Mouse (Mus musculus) kidney, adult 2 months (tissue): ENCODE measurements around the gene Gm37240. TPM values are rescaled to one million over a fixed set of nuclear protein-coding genes. Genes with fewer than 3 reads are reported as not detected.
A peak's percentile ranks its signal among the peaks of the same experiment; 100 is the strongest.
"Not testable (repeated sequence)": the region's sequence is repeated elsewhere in the genome, so short reads cannot be mapped to it uniquely, and the experiment has no call there.

Experiments
- DNase-seq: peaks from one replicate; pipeline ENCODE4 v3.0.0; 2021
- H3K27ac ChIP-seq: fragments of 200-500 bp; 2 replicates; pipeline ENCODE4 v1.5.1; 2012; ENCODE audit warnings: low read depth, low read length, control low read depth, inconsistent platforms; ENCODE audit not compliant: insufficient read depth
- H3K27me3 ChIP-seq: fragments of 200-500 bp; replicated peaks from 2 replicates; pipeline ENCODE4 v1.6.1; 2012; ENCODE audit warnings: mild to moderate bottlenecking, moderate library complexity, low read length, inconsistent platforms; ENCODE audit not compliant: control insufficient read depth, insufficient read depth
- H3K36me3 ChIP-seq: fragments of 200-500 bp; 2 replicates; pipeline ENCODE4 v1.6.1; 2012; ENCODE audit warnings: mild to moderate bottlenecking, moderate library complexity, low read length, inconsistent platforms; ENCODE audit not compliant: control insufficient read depth, insufficient read depth
- H3K4me1 ChIP-seq: fragments of 200-500 bp; 2 replicates; pipeline ENCODE4 v1.6.1; 2011; ENCODE audit warnings: low read length; ENCODE audit not compliant: control insufficient read depth, insufficient read depth
- H3K4me3 ChIP-seq: fragments of 200-500 bp; 2 replicates; pipeline ENCODE4 v1.5.1; 2011; ENCODE audit warnings: mild to moderate bottlenecking, low read depth, low read length, control low read depth; ENCODE audit not compliant: insufficient read depth
- CTCF ChIP-seq: fragments of 200-500 bp; conservative IDR thresholded peaks from 2 replicates; pipeline ENCODE4 v1.5.1; 2011; ENCODE audit warnings: low read depth, mild to moderate bottlenecking, control low read depth, low read length, moderate library complexity, mixed read lengths; ENCODE audit not compliant: insufficient read depth, insufficient read length
- POLR2A ChIP-seq: fragments of 200-500 bp; IDR thresholded peaks from one replicate; pipeline ENCODE4 v1.6.1; 2011; ENCODE audit warnings: low read depth, low read length, control low read depth
- WGBS: fragments of 180-500 bp; shearing (Covaris S2); methylation state at CpG from one replicate; pipeline ENCODE4 v1.1.7; 2018; 5-methylcytosine and 5-hydroxymethylcytosine counted together
- polyA plus RNA-seq: library from polyadenylated mRNA; depleted of rRNA; stranded (reverse); fragments of >200 nt; gene quantifications from 2 replicates; pipeline ENCODE4 v1.2.3, GENCODE M21; 2012

Gm37240 gene
- polyA plus RNA-seq, 1 experiment = 5.5 TPM

- no peaks in the 10 kb centered on the region for H3K36me3 ChIP-seq
- TF ChIP-seq POLR2A = no peak
- no peak for TF ChIP-seq CTCF
- no peak for DNase-seq
- no peak overlapping the region for H3K27ac ChIP-seq
- H3K4me3 ChIP-seq = no peak overlapping the region
- no peaks in the 10 kb centered on the region for H3K4me1 ChIP-seq
- WGBS = 16% methylated on average over 13 of the region's 14 CpGs
- H3K27me3 ChIP-seq = no peaks in the 10 kb centered on the region
These were observed 1233.6 kb downstream of the Gm37240 start for GRCm38 (mm10) chr3:84653557-84654245.

GRCm38 (mm10) chr3:84652643-84653556 is 1234.4 kb downstream of the Gm37240 start:
- Histone ChIP-seq H3K4me1 (no peaks in the 10 kb centered on the region), H3K27me3 (no peaks in the 10 kb centered on the region), H3K4me3 (no peak overlapping the region), H3K27ac (no peak overlapping the region), H3K36me3 (no peaks in the 10 kb centered on the region)
- TF ChIP-seq CTCF = no peak
- TF ChIP-seq POLR2A = no peak
- DNase-seq = no peak
- WGBS = 61% methylated on average over 12 of the region's 12 CpGs

- Histone ChIP-seq H3K36me3 (no peaks in the 10 kb centered on the region), H3K27ac (no peak overlapping the region), H3K27me3 (no peaks in the 10 kb centered on the region), H3K4me3 (no peak overlapping the region), H3K4me1 (no peaks in the 10 kb centered on the region)
- TF ChIP-seq CTCF = no peak
- no peak for TF ChIP-seq POLR2A
- DNase-seq = no peak
- WGBS = 90% methylated on average over 12 of the region's 12 CpGs
These were observed 1237.6 kb downstream of the Gm37240 start for GRCm38 (mm10) chr3:84649578-84650327.

GRCm38 (mm10) chr3:84648069-84648468 is 1239.2 kb downstream of the Gm37240 start:
- H3K27me3 ChIP-seq, H3K4me3 ChIP-seq, H3K36me3 ChIP-seq, DNase-seq, H3K4me1 ChIP-seq, H3K27ac ChIP-seq: not testable (repeated sequence)
- 78% methylated on average over 4 of the region's 4 CpGs for WGBS

- WGBS = 36% methylated on average over 4 of the region's 4 CpGs
- Histone ChIP-seq H3K4me1 (no peaks in the 10 kb centered on the region), H3K36me3 (no peaks in the 10 kb centered on the region), H3K4me3 (no peak overlapping the region), H3K27ac (no peak overlapping the region), H3K27me3 (no peaks in the 10 kb centered on the region)
- DNase-seq = peak; percentile 16
- TF ChIP-seq POLR2A = no peak
- no peak for TF ChIP-seq CTCF
These were observed 1239.7 kb downstream of the Gm37240 start for GRCm38 (mm10) chr3:84647616-84648015.

- Histone ChIP-seq H3K27me3 (no peaks in the 10 kb centered on the region), H3K4me3 (no peak overlapping the region), H3K36me3 (no peaks in the 10 kb centered on the region), H3K27ac (no peak overlapping the region), H3K4me1 (no peaks in the 10 kb centered on the region)
- TF ChIP-seq POLR2A (no peak), CTCF (no peak)
- 59% methylated on average over 8 of the region's 8 CpGs for WGBS
- peak; percentile 57 for DNase-seq
These were observed 1240.9 kb downstream of the Gm37240 start for GRCm38 (mm10) chr3:84646331-84646845.

GRCm38 (mm10) chr3:84646007-84646290 is 1241.4 kb downstream of the Gm37240 start:
- TF ChIP-seq POLR2A (no peak), CTCF (no peak)
- no peak overlapping the region for H3K4me3 ChIP-seq
- 0 out of 2 replicates have a peak, but pooled peaks cover under 1% of the 10 kb centered on the region for H3K4me1 ChIP-seq
- H3K27me3 ChIP-seq = no peaks in the 10 kb centered on the region
- no peak overlapping the region for H3K27ac ChIP-seq
- no peaks in the 10 kb centered on the region for H3K36me3 ChIP-seq
- 90% methylated on average over 3 of the region's 3 CpGs for WGBS
- no peak for DNase-seq
